Mouse (Mus musculus): Measurements from ENCODE around the gene Dlgap3. TPM values are rescaled to one million over a fixed set of nuclear protein-coding genes. Genes with fewer than 3 reads are reported as not detected.

Dlgap3 gene
- total and polyA plus RNA-seq, 2 experiments = 0.06 TPM; not detected in 1

- H3K27me3 ChIP-seq (ENCODE audit: control insufficient read depth, insufficient read depth, low read length) = peaks cover 3% of the 10 kb centered on the region; the same call in 1 of the 2 replicates
- DNase-seq (ENCODE audit: extremely low read depth, low read depth, low spot score) = no peak
- no peaks in the 10 kb centered on the region for H3K36me3 ChIP-seq (ENCODE audit: control insufficient read depth, insufficient read depth, low read length)
- H3K4me1 ChIP-seq (ENCODE audit: control insufficient read depth, insufficient read depth, low read length) = no peaks in the 10 kb centered on the region
- H3K4me3 ChIP-seq (ENCODE audit: insufficient read depth, low read depth, low read length) = no peak overlapping the region
- TF ChIP-seq CTCF (IDR thresholded peaks at IDR 0.05; ENCODE audit: low read depth, low read length) (no peak), POLR2A (IDR thresholded peaks at IDR 0.05; ENCODE audit: extremely low read depth, insufficient read depth, low read length) (no peak)
- H3K9ac ChIP-seq (ENCODE audit: low read depth, low read length) = no peak overlapping the region
- WGBS = 75% methylated on average over 6 of the region's 9 CpGs
- H3K27ac ChIP-seq (replicated peaks; ENCODE audit: insufficient read depth, low read depth, low read length) = no peak overlapping the region
- no peaks in the 10 kb centered on the region for H3K79me2 ChIP-seq (ENCODE audit: control insufficient read depth, insufficient read depth, low read length)
Observed at GRCm38 (mm10) chr4:127215799-127216198, 46.8 kb downstream of the Dlgap3 start.

GRCm38 (mm10) chr4:127216251-127216651 lies 47.2 kb downstream of the Dlgap3 start:
- Histone ChIP-seq H3K4me3 (ENCODE audit: insufficient read depth, low read depth, low read length) (no peak overlapping the region), H3K9ac (ENCODE audit: low read depth, low read length) (no peak overlapping the region), H3K27me3 (ENCODE audit: control insufficient read depth, insufficient read depth, low read length) (peaks cover 3% of the 10 kb centered on the region; the same call in 1 of the 2 replicates), H3K36me3 (ENCODE audit: control insufficient read depth, insufficient read depth, low read length) (no peaks in the 10 kb centered on the region), H3K4me1 (ENCODE audit: control insufficient read depth, insufficient read depth, low read length) (no peaks in the 10 kb centered on the region), H3K79me2 (ENCODE audit: control insufficient read depth, insufficient read depth, low read length) (no peaks in the 10 kb centered on the region), H3K27ac (replicated peaks; ENCODE audit: insufficient read depth, low read depth, low read length) (no peak overlapping the region)
- WGBS = 84% methylated on average over 4 of the region's 4 CpGs
- TF ChIP-seq CTCF (IDR thresholded peaks at IDR 0.05; ENCODE audit: low read depth, low read length) = no peak
- no peak for TF ChIP-seq POLR2A (IDR thresholded peaks at IDR 0.05; ENCODE audit: extremely low read depth, insufficient read depth, low read length)
- DNase-seq (ENCODE audit: extremely low read depth, low read depth, low spot score) = no peak

DNA sequence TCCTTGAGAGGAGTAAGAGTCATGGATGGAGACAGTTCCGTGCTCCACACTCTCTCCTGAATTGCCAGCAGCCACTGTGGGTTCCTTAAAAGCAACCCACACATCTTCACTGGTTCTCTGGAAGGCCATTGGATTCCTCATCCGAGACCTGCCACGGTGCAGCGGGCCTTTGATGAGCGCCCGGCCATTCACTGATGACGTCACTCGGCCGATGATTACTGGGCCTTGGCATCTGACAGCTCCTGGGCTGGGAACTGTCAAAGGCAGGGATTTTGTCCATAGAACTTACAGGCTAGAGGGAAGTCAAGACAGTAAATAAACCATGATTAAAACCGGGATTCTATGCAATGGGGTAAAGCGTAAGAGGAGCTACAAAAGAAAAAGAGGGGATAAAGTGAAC lies 48.0 kb downstream of the Dlgap3 start:
- 75% methylated on average over 11 of the region's 11 CpGs for WGBS
- no peak overlapping the region for H3K4me3 ChIP-seq (ENCODE audit: insufficient read depth, low read depth, low read length)
- no peaks in the 10 kb centered on the region for H3K36me3 ChIP-seq (ENCODE audit: control insufficient read depth, insufficient read depth, low read length)
- DNase-seq (ENCODE audit: extremely low read depth, low read depth, low spot score) = no peak
- H3K9ac ChIP-seq (ENCODE audit: low read depth, low read length) = no peak overlapping the region
- peaks cover 3% of the 10 kb centered on the region; the same call in 1 of the 2 replicates for H3K27me3 ChIP-seq (ENCODE audit: control insufficient read depth, insufficient read depth, low read length)
- H3K4me1 ChIP-seq (ENCODE audit: control insufficient read depth, insufficient read depth, low read length) = no peaks in the 10 kb centered on the region
- H3K79me2 ChIP-seq (ENCODE audit: control insufficient read depth, insufficient read depth, low read length) = no peaks in the 10 kb centered on the region
- TF ChIP-seq POLR2A (IDR thresholded peaks at IDR 0.05; ENCODE audit: extremely low read depth, insufficient read depth, low read length) (no peak), CTCF (IDR thresholded peaks at IDR 0.05; ENCODE audit: low read depth, low read length) (no peak)
- H3K27ac ChIP-seq (replicated peaks; ENCODE audit: insufficient read depth, low read depth, low read length) = no peak overlapping the region

DNA sequence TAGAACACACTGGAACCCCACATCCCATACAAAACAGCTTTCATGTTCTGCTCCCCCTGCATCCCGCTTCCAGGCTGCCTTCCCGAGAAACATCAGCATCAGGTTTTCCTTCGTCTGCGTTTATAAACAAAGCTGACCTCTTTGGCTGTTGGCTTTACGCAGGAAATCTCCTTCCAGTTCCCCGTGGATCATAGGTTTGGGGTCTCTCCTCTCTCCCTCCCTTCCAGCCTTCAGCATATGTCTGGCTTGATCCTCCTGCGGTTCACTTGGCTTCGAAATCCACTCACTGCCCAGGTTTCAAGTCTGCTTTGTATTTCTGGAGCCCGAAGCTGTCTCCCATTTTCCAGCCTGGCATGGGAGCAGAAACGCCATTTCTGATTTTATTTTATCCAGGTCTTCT lies 54.3 kb downstream of the Dlgap3 start:
- H3K4me3 ChIP-seq (ENCODE audit: insufficient read depth, low read depth, low read length) = no peak overlapping the region
- H3K79me2 ChIP-seq (ENCODE audit: control insufficient read depth, insufficient read depth, low read length) = no peaks in the 10 kb centered on the region
- no peak overlapping the region for H3K9ac ChIP-seq (ENCODE audit: low read depth, low read length)
- DNase-seq (ENCODE audit: extremely low read depth, low read depth, low spot score) = no peak
- peaks cover 2% of the 10 kb centered on the region; the same call in 1 of the 2 replicates for H3K27me3 ChIP-seq (ENCODE audit: control insufficient read depth, insufficient read depth, low read length)
- 57% methylated on average over 10 of the region's 10 CpGs for WGBS
- H3K4me1 ChIP-seq (ENCODE audit: control insufficient read depth, insufficient read depth, low read length) = no peaks in the 10 kb centered on the region
- TF ChIP-seq CTCF (IDR thresholded peaks at IDR 0.05; ENCODE audit: low read depth, low read length) (no peak), POLR2A (IDR thresholded peaks at IDR 0.05; ENCODE audit: extremely low read depth, insufficient read depth, low read length) (no peak)
- no peak overlapping the region for H3K27ac ChIP-seq (replicated peaks; ENCODE audit: insufficient read depth, low read depth, low read length)
- H3K36me3 ChIP-seq (ENCODE audit: control insufficient read depth, insufficient read depth, low read length) = no peaks in the 10 kb centered on the region

DNA sequence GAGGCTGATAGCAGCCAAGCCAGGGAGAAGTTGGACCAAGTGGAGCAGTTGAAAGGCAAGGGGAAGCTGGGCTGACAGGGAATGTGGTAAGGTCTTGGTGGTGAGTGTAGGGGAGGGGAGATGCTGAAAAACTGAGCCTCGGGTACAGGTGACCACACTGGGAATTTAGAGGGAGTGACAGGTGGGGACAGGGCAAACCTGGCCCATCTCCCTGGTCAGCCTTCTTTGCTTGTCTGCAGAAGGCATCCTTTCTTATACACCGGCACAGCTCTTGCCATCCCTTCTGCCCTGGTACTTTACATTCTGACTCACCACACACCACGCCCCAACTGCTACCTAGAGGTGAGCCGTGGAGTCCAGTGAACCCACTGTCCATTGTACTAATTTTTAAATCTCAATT lies 54.8 kb downstream of the Dlgap3 start:
- TF ChIP-seq POLR2A (IDR thresholded peaks at IDR 0.05; ENCODE audit: extremely low read depth, insufficient read depth, low read length) (no peak), CTCF (IDR thresholded peaks at IDR 0.05; ENCODE audit: low read depth, low read length) (no peak)
- Histone ChIP-seq H3K4me3 (ENCODE audit: insufficient read depth, low read depth, low read length) (no peak overlapping the region), H3K27me3 (ENCODE audit: control insufficient read depth, insufficient read depth, low read length) (peaks cover 2% of the 10 kb centered on the region; the same call in 1 of the 2 replicates), H3K9ac (ENCODE audit: low read depth, low read length) (no peak overlapping the region), H3K27ac (replicated peaks; ENCODE audit: insufficient read depth, low read depth, low read length) (no peak overlapping the region), H3K36me3 (ENCODE audit: control insufficient read depth, insufficient read depth, low read length) (no peaks in the 10 kb centered on the region), H3K79me2 (ENCODE audit: control insufficient read depth, insufficient read depth, low read length) (no peaks in the 10 kb centered on the region), H3K4me1 (ENCODE audit: control insufficient read depth, insufficient read depth, low read length) (no peaks in the 10 kb centered on the region)
- DNase-seq (ENCODE audit: extremely low read depth, low read depth, low spot score) = no peak
- WGBS = 62% methylated on average over 4 of the region's 4 CpGs

- 45% methylated on average over 19 of the region's 19 CpGs for WGBS
Observed at GRCm38 (mm10) chr4:127224444-127225100, 55.6 kb downstream of the Dlgap3 start.

More at GRCm38 (mm10) chr4:127224444-127225100, 55.6 kb downstream of the Dlgap3 start:
- Histone ChIP-seq H3K4me1 (ENCODE audit: control insufficient read depth, insufficient read depth, low read length) (no peaks in the 10 kb centered on the region), H3K9ac (ENCODE audit: low read depth, low read length) (no peak overlapping the region), H3K36me3 (ENCODE audit: control insufficient read depth, insufficient read depth, low read length) (no peaks in the 10 kb centered on the region), H3K27ac (replicated peaks; ENCODE audit: insufficient read depth, low read depth, low read length) (no peak overlapping the region), H3K27me3 (ENCODE audit: control insufficient read depth, insufficient read depth, low read length) (peaks cover 2% of the 10 kb centered on the region; the same call in 1 of the 2 replicates), H3K4me3 (ENCODE audit: insufficient read depth, low read depth, low read length) (no peak overlapping the region), H3K79me2 (ENCODE audit: control insufficient read depth, insufficient read depth, low read length) (no peaks in the 10 kb centered on the region)
- no peak for DNase-seq (ENCODE audit: extremely low read depth, low read depth, low spot score)
- TF ChIP-seq CTCF (IDR thresholded peaks at IDR 0.05; ENCODE audit: low read depth, low read length) = no peak
- TF ChIP-seq POLR2A (IDR thresholded peaks at IDR 0.05; ENCODE audit: extremely low read depth, insufficient read depth, low read length) = no peak
